Mouse (Mus musculus): Measurements from ENCODE around the gene Dner.

Dner gene

DNA sequence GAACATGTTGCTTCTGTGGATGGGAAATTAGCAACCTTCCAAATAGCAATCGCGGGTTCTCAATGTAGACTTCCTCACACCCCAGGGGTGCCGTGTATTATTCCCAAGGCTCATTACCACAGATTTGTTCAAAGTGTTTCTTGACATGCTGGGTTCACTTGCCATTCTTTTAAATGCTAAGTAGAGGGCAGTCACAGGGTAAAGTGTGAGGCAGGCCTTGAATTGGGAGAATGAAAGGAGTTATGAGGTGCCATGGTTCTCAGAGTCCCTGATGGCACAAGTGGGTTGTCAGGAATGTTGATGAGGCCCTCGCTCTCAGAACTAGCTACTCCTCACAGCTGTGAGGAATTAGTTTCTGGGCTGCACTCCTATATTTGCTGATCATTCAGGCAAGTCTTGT is 160.0 kb downstream of the Dner start:
- no peak for DNase-seq (ENCODE audit: low read depth, low spot score)

DNA sequence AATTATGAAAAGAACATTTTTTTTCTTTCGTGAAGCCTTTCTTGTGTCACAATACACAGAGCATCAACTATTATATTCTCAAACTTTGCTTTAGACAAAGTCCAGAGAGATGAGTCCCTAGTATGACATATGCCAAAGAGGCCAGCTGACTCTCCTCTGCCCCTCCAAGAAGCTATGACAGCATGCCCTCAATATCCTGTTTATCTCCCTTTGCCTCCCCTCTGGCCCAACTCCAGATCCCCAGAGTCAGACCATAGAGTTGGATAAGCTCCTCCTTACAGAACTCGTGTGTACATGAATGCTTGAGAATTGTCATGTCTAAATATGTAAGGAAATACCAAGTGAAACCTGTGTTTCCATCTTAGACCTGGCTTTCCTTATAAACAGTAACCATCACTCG is 170.5 kb downstream of the Dner start:
- no peak for DNase-seq (ENCODE audit: low read depth, low spot score)

DNA sequence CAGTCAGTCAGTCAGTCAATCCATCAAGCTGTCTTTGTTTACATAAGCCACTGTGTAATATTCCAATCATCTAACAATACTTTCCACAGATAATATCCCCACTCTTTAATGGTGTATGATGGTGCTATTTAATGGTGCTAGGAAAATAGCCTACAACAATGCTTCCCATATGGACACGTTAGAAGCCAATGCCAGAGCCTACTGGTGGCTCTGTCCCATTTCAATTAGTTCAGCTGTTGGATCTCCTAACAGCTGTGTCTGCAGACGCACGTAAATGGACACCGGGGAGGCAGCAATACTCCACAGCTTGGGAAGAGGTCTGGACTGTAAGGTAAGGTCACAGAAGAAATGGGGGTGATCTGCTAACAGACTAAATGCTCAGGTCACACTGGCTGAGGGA is 171.6 kb downstream of the Dner start:
- DNase-seq (ENCODE audit: low read depth, low spot score): no peak

DNA sequence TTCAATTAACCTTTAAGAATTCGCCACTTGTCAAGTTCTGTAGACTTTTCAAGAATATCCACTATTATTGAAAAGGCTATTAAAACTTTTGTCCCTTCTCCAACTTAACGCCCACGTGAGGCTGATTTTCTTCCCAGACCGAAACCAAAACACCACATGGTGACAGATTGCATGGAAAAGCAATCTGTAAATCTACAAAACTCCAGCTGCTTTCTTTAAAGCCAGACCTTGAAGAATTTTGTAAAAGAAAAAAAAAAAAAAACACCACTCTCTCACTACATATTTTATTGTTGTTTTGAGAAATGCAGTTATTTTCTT is 173.1 kb downstream of the Dner start:
- DNase-seq (ENCODE audit: low read depth, low spot score): no peak

DNA sequence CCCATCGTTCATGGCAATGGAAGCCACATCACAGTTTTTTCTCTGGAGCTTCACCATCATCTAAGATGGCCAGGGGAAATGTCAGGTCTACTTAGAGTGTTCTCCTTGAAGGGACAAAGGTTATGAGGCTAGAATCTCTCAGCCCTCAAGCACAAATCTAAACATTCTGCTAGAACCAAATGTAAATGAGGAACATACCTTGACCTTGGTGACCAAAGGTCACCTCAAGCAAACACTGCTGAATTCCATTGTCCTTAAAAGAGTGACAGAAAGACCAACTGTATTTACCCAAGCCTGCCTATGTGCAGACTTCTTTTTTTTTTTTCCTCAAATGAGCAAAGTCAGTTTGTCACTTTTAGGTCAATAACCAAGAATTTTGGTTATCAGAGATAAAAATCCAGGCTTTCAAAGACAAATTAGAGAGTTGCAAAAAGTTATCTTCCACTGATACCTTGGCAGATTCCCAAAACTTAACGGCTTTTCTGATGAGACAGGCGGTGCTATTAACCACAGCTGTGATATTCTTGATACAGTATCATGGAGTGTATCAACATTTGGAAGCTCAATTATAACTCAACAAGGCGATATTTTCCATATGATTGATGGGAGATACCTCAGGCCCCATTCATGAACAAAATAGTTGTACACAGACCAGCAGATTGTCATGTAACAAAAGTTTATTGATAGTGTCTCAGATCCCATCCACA is 173.6 kb downstream of the Dner start:
- no peak for DNase-seq (ENCODE audit: low read depth, low spot score)

DNA sequence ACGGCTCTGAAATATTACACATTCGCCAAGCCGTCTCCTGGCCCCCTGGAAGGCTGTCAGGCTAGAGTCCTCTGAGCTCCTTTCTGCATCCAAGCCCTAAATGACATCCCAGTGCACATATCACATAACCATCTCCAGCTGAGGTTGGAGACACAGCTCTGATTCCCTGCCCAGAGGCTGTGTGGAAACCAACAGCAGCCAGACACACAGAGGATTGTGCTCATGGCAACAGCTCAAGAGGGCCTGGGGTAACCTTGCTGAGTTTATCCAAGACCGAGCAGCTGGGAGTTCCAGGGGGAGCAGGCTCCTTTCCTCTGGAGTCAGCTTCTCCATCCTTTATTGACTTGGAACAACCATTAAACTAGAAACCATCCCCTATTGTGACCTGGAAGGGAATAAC is 177.7 kb downstream of the Dner start:
- no peak for DNase-seq (ENCODE audit: low read depth, low spot score)

DNA sequence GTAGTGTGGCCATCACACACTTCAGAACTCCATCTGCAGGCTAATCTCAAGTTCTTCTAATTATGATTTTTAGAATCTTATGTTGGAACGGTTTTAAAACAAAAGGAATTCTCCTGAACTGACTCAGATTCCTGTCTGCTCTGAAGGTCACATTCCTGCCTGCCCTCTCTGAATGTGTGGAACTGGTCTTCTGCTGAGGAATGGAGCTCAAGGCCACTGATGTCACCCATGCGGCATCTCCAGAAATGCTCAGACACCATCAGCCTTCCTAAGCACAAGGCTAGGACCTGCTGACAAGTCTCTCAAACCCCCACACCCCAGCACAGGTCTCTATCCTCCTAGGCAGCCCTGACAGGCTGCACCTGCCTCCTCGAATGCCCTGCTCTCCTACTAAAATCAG is 182.8 kb downstream of the Dner start:
- DNase-seq (ENCODE audit: low read depth, low spot score): no peak

DNA sequence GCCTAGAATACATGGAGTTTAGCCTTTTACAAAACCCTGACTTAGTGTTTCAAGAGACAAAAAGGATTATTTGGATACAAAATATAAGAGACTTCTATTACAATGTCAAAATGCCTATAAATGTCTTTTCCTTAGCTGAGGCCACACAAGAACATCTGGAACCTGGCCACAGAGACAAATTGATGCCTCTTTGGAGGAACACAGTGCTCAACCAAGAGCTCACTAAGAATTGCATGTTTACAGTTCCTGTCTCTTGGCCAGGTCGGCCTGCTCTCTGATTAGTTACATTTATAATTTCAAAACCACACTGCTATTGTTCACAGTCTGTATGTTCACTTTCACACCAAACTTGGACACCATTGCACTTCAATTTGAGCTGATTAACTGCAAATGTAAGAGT is 187.5 kb downstream of the Dner start:
- DNase-seq (ENCODE audit: low read depth, low spot score): no peak

DNA sequence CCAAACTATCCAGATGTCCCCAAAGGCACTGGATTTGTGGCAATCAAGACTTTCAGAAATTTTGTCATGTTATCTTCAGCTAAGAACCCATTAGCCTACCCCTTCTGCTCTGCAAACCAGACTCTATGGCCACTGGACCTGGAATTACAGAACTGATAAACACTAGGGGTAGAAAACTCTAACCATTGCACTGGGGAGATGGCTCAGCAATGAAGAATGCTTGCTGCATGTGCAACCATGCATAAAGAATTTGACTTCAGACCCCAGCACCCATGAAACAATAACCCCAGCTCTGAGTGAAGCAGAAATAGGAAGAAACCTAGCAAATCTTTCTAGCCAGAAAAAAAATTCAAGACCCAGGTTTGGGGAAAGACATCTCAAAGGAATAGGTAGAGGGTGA is 188.5 kb downstream of the Dner start:
- no peak for DNase-seq (ENCODE audit: low read depth, low spot score)

DNA sequence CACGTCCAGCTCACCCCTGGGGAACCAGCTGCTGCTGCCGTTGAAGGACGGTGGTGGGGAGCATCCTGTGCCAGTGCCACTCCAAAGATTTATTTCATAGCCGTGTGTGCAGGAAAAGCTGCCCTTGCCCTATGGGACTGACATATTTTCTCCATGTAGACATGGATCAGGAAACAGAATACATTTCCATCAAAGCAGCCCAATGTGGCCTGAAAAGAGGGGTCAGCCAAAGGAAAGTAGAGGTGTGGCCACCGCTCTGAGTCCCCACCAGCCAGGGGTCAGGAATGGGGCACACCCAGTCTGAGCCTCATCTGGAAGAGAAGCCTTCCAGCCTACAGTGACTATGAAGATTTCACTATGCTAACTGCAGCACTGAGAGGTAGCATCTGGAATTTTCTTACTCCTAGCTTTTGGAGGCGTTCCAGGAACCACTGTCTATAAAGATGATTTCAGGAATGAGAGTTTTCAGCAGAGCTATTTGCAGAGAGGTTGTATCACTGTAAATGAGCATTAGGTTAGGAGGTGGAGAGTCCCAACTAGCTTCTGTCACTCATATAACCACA is 189.0 kb downstream of the Dner start:
- no peak for DNase-seq (ENCODE audit: low read depth, low spot score)

DNA sequence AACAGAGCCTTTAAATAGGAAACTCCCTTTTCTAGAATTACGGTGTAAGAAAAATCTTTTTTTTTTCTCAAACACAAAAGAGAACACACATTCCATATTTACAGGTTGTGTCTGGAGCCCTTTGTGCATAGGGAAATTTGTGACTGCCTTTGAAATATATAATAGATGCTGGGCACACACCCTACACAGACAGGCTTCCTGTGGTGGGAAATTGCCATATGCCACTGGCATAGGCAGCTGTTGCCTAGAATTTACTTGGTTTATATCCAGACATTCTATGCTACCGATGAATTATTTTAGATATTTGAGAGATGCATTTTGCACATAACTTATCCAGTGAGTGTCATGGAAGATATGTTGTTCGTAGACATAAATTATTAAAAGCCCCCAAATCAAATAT is 195.3 kb downstream of the Dner start:
- DNase-seq (ENCODE audit: low read depth, low spot score): no peak

DNA sequence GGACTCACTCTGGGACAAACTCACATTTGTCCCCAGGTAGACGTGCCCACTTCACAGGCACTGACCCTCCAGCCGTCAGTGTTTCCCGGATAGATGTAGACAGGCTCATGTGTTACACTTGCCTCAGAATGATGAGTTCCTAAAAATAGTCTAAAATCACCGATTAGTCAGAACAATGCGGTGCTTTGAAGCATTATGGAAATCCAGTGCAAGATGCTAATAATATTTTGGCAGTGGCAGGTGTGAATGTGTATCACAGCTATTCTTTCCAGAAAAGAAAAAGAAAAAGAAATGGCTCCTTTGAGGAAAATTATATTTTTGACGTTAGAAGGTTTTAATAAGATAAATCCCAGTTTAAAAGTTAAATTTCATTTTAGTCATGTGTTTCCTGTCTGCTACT is 204.3 kb downstream of the Dner start:
- DNase-seq (ENCODE audit: low read depth, low spot score): no peak

DNA sequence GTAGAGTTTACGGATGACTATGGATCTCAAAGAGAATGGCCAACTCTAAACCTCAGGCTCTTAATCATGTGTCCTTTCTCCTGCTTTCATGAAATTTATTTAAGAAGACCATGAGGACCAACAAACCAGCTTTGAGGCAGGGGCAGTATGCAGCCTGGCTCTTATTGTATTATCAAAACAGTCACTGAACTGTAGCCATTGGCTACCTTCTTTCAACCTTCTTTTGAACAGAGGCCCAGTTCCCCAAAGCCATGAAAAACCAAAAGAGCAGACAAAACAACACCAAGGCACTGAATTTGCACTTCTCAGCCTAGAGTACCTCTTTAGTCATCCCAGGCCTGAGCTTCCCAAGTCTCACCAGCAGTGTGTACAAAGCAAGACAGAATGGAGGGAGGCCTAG is 207.5 kb downstream of the Dner start:
- no peak for DNase-seq (ENCODE audit: low read depth, low spot score)

DNA sequence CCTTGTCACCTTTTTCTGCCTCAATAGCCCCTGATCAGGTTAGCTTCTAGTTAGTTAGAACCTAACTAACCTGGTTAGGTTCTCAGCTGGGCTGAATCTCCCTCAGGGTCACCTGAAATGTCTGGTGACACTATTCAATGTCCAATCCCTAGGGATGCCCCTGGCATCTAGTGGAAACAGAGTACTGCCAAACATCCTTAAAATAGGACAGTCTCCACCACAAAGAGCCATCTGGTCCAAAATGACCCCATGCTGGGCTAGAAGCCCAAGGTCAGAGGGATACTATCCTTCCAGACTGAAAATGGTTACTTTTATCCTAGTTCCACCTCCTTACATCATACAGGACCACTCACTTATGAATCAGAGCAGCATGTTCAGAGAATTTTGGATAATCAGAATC is 211.0 kb downstream of the Dner start:
- no peak for DNase-seq (ENCODE audit: low read depth, low spot score)

DNA sequence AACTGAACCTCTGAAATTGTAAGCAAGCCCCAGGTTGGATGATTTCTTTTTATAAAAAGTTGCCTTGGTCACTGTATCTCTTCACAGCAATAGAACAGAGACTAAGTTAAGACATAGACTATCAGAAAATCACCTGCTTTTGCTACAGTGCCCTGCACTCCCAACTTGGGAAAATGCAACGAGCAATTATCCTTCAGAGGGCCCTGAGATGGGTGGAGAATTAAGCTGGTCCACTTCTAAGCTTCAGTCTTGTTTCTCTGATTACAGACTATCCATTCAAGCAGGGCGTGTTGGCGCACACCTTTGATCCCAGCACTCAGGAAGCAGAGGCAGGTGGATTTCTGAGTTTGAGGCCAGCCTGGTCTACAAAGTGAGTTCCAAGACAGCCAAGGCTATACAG is 211.4 kb downstream of the Dner start:
- no peak for DNase-seq (ENCODE audit: low read depth, low spot score)

DNA sequence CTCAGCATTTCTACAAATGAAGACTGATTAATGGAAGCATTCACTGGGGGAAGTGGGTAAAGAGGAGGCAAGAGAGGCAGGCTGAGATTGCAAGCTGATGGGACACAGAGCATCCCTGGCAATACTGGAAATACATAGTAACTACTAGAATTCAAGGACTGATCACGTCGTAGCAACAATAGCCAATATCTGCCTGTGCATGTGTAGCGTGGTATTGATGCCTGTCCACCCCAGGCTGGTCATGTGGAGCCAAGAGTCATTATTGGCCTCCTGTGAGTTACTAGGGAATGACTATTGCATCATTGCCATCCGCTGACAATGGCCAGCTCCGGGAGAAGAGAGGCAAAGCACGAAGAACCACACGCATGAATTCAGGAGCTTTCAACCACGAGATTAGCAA is 216.0 kb downstream of the Dner start:
- DNase-seq (ENCODE audit: low read depth, low spot score): no peak

DNA sequence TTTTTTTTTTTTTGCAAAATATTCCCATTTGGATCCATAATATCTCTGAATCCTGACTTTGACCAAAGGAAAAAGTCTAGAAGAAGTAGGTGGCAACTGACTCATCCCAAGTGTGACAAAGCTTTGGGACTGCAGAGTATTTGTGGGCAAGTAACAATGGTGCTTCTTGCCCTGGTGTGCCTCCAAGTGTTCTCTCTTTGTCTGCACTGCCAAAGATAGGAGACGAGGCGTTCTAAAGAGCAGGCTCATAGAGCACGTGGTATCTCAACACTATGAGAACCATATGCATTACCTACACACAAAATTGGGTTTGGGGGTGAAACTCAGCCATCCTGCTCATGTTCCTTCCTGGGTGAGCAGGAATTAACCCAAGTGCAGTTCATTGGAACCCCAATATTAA is 221.7 kb downstream of the Dner start:
- no peak for DNase-seq (ENCODE audit: low read depth, low spot score)

DNA sequence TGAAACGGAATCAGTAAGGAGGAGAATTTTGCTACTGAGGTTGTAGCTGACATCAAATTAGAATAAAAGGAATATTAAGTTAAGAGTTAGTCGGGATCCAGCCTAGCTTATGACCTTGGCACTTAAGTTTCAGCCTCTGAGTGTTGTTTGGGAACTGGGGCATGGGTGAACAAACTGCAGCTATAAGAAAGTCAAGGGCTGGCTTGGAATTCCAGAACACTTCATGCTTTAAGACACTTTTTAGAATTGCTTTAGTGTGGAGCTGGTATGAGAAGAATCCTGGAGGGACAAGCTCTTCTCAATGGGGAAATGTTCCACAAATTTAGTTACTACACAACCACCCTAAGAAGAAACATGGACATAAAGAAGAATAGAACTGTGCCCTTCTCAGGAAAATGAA is 223.8 kb downstream of the Dner start:
- no peak for DNase-seq (ENCODE audit: low read depth, low spot score)

DNA sequence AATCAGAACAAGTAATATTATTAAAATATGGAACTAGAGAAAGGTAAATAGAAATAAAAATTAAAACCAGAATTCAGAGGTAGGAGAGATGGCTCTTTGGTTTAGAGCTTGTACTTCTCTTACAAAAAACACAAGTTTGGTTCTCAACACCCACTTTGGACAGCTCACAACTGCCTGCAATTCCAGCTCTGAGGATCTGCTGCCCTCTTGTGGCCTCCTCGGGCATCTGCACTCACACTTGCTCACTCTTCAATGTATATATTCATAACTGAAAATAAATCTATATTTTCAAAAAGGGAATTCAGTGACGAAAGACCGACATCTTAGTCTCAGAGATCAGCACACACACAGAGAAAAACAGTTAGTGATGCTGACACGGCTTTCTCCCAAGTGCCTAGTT is 225.7 kb downstream of the Dner start:
- DNase-seq (ENCODE audit: low read depth, low spot score): no peak

DNA sequence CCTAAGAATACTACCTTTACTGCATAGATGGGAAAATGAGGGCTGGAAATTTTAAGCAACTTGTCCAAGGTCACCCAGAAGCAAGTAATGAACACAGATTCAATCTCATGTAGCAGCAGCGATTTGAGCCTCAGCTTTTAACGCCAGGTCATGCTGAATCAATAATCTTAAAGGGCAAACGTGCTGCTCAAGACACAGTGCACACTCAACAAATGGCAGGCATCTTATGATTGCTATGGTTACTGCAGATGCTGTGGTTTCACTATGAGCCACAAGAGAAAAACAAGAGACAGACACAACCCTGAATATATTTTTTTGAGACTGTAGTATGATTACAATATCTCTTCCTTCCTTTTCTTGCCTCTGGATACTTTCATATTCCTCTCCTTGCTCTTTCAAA is 228.4 kb downstream of the Dner start:
- DNase-seq (ENCODE audit: low read depth, low spot score): no peak

DNA sequence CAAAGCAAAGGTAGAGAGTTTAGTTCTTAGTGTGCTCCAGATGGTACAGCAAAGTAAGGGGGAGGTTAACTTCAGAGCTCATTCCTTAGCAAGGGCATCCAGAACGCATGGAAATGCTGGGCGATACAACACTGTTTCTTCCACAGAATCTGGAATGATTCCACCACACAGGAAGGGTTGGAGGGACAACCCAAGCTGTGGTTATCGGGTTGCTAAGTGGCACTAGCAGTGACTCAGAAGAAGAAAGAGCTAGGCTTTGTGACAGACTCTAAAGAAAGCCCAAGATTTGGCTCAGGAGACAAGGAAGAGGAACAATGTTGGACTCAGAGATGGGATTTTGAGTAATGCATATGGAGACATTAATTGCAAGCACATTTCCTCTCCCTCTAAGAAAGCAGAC is 231.3 kb downstream of the Dner start:
- no peak for DNase-seq (ENCODE audit: low read depth, low spot score)

DNA sequence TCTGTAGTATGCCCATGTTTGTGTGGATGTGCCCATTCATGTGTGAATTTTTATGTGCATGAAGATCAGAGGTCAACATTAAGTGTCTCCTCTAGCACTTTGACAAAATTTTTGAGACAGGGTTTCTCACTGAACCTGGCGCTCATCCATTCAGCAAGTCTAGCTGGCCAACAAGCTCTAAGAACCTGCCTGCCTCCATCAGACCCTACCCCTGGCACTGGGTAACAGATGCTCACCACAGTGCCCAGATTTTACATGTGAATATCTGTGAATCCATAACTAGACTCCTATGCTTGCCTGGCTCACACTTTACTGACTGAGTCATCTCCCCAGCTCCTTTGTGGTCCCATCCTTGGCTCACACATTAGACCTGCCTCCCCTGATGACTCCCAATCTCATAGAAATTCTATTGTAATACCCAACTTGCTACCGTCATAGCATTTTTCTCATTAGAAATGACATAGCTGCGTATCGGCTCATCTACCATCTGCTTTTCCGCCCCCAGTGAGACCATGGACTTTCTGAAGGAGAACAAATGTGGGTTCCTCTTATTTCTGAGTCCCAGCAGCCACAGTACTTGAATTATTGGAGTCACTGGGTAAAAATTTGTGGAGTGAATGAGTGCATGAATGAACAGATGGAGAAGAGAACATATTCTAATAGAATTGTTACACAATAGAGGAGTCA is 231.9 kb downstream of the Dner start:
- DNase-seq (ENCODE audit: low read depth, low spot score): no peak

DNA sequence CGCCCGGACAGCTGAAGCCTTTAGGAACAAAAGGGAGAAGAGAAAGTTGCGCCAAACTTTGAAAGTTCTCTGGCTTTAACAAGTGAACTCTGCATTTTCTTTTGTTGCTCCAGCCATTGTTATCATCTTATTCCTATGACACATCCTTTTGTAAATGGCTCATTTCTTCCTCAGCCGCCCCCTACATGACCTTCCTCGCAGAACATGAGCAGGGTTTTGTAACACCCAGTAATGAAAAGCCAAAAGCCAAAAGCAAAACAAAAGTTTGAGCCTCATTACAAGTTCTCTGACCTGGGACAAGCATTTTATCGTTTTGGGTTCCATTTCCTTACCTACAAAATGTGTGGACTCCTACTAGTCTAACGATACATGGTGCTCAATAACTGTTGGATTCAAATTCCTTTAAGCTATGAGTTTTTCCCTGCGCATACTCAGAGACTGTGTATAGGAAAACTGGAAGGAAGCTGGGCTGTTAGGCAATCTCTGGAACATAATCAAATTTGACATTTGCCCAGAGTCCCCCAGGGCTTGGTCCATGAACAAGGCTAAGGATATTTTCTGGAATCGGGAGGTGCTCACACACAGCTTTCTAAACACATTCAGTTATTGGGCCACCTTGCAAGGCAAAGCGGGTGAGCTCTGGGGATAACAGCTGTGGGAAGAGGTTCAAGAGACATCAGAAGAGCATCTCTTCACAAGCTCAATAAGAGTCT is 246.3 kb downstream of the Dner start:
- DNase-seq (ENCODE audit: low read depth, low spot score): no peak

Measured in retina, postnatal 7 days (tissue).